Mouse (Mus musculus): ENCODE results near the gene Zeb2. TPM values are rescaled to one million over a fixed set of nuclear protein-coding genes. Genes with fewer than 3 reads are reported as not detected.

Gene Zeb2
- polyA plus RNA-seq, 1 experiment from 2014 or later: 11.2 TPM

DNA sequence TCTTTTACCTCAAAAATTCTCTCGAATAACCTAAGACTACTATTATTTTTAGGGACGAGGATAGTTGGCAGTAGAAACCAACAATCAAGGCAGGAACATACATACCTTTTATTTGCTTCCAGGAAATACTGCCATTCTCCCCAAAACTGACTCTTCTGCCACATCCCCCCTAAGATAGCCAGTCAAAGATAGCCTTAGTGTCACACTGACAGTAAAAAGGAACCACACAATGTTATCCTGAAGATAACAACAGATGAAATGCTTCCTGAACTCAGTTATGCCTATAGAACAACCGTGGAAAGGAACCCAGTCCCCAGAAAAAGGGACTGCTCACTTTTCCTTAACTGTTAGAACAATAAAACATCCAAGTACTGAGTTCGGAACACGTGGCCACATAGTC lies 39.8 kb downstream of the Zeb2 start:
- WGBS (ENCODE audit: insufficient replicate concordance): 50% methylated on average over 5 of the region's 5 CpGs
- no peak for ATAC-seq (ENCODE audit: insufficient read depth)
- Histone ChIP-seq H3K36me3 (replicated peaks) (peaks cover 14% of the 10 kb centered on the region), H3K9me3 (replicated peaks) (no peaks in the 10 kb centered on the region), H3K9ac (no peak overlapping the region), H3K27me3 (no peaks in the 10 kb centered on the region), H3K4me3 (replicated peaks) (peak overlapping the region; percentile 4; the same call in 1 of the 2 replicates), H3K4me2 (peak overlapping the region; percentile 54), H3K27ac (replicated peaks) (peak overlapping the region; percentile 72), H3K4me1 (replicated peaks) (peaks cover 45% of the 10 kb centered on the region)

DNA sequence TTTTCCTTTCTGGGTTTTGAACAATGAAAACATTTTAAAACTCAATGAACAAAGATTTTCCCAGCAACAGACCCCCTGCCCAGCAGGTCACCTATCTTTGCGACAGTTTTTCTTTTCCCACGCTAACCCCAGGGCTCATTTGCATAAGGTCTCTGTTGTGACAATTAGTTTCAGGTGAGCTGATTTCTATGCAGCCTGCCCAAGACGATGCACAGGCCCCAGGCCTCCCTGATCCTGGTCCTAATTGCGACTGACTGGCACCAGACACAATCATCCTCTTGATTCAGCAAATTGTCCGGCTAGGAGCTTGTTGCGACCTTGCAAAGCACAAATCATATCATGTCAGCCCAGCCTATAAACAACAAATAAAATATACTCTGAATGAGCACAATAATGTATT lies 44.2 kb downstream of the Zeb2 start:
- Histone ChIP-seq H3K36me3 (replicated peaks) (peaks cover 14% of the 10 kb centered on the region), H3K4me3 (replicated peaks) (no peak overlapping the region), H3K4me2 (no peak overlapping the region), H3K27me3 (no peaks in the 10 kb centered on the region), H3K9ac (no peak overlapping the region), H3K27ac (replicated peaks) (no peak overlapping the region), H3K4me1 (replicated peaks) (peaks cover 49% of the 10 kb centered on the region), H3K9me3 (replicated peaks) (no peaks in the 10 kb centered on the region)
- ATAC-seq (ENCODE audit: insufficient read depth): no peak
- WGBS (ENCODE audit: insufficient replicate concordance): 83% methylated on average over 6 of the region's 6 CpGs

DNA sequence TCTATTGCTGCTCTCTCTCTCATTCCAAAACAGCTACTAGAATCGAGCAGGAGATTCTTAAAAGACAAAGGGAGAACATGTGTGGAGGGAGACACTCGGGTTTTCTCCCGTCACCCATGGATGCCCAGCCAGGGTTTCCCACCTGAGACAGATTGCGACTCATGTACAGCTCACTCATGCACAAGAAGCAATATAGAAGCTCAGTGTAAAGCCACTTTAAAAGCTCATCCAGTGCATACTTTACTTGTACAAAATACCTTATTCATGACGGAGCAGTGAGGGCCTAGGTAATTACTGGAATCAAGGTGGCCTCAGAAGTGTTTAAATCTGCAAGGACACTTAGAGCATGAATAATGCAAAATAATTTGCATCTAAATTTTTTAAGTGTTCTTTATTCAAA lies 45.9 kb downstream of the Zeb2 start:
- Histone ChIP-seq H3K36me3 (replicated peaks) (peaks cover 4% of the 10 kb centered on the region), H3K27ac (replicated peaks) (no peak overlapping the region), H3K4me3 (replicated peaks) (no peak overlapping the region), H3K9me3 (replicated peaks) (no peaks in the 10 kb centered on the region), H3K9ac (no peak overlapping the region), H3K4me2 (no peak overlapping the region), H3K27me3 (no peaks in the 10 kb centered on the region), H3K4me1 (replicated peaks) (peaks cover 49% of the 10 kb centered on the region)
- ATAC-seq (ENCODE audit: insufficient read depth): no peak
- WGBS (ENCODE audit: insufficient replicate concordance): 78% methylated on average over 5 of the region's 5 CpGs

DNA sequence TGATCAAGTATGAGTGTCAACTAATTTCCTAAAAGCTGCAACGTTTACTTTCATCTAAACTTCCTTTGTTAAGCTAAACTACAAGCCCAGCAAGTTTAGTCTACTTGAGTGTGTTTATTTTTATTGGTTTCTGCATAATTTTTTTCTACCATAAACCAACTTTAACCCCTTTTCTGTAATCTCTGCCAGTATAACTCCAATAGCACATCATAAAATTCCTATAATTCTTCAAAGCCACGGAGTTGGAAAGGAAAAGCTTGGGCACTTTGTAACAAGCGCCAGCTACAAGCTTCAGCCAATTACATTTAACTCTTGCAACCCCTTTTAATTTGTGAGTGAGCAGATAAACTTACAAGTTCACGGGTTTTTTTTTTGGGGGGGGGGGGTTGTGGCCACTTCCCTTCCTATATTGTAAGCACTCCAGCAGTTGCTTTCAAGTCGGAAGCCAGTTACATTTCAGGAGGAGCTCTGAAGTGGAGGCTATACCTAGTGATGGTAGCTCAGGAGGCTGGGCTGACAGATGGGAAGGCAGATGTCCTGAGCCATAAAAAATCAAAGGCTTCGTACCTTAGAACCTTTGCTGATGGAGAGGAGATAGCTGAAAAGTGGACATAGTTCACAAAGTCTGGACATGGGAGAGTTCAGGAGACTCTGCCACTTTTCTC lies 46.5 kb downstream of the Zeb2 start:
- Histone ChIP-seq H3K27ac (replicated peaks) (no peak overlapping the region), H3K36me3 (replicated peaks) (peaks cover 4% of the 10 kb centered on the region), H3K9ac (no peak overlapping the region), H3K9me3 (replicated peaks) (no peaks in the 10 kb centered on the region), H3K4me1 (replicated peaks) (peaks cover 52% of the 10 kb centered on the region), H3K4me2 (no peak overlapping the region), H3K4me3 (replicated peaks) (no peak overlapping the region), H3K27me3 (no peaks in the 10 kb centered on the region)
- 66% methylated on average over 6 of the region's 6 CpGs for WGBS (ENCODE audit: insufficient replicate concordance)
- ATAC-seq (ENCODE audit: insufficient read depth): no peak

DNA sequence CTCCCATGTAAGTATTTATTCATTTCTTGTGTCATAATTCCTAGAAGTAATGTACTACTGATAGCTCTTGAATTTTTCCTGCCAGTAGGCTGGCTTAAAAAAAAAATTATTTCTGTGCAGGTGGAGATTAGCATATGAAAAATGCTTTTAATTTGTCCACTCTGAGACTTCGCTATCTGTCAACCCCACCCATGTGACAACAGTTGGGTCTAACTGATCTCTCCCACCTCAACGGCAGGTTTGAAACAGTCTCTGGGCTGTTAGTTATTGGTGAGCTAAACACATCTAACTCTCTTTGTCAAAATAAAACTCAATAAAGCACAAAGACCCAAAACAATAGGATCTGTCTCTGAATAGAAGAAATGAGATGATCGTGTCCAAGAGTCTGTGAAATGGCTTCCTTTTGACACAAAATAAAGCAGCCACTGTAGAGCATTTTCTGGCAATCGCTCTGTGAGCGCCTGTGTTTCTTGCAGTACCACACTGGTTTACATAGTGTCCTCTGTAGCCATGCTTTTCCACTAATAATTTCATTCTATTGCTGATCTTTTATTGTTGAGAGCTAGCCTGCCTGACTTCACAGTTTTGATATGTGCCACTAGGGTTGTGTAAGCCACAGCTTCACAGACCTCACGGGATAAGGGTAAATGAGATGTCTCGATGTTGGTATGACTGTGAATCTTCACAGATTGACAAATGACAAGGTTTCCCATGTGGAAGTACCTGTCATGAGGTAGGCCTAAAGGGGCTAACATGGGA lies 48.2 kb downstream of the Zeb2 start:
- ATAC-seq (ENCODE audit: insufficient read depth): peak; percentile 82
- Histone ChIP-seq H3K4me2 (peak overlapping the region; percentile 45), H3K4me3 (replicated peaks) (no peak overlapping the region), H3K9me3 (replicated peaks) (no peaks in the 10 kb centered on the region), H3K4me1 (replicated peaks) (peaks cover 52% of the 10 kb centered on the region), H3K9ac (peak overlapping the region; percentile 9; the same call in 1 of the 2 replicates), H3K27me3 (no peaks in the 10 kb centered on the region), H3K36me3 (replicated peaks) (peaks cover 4% of the 10 kb centered on the region; the same call in 1 of the 2 replicates), H3K27ac (replicated peaks) (peak overlapping the region; percentile 73)
- 44% methylated on average over 7 of the region's 7 CpGs for WGBS (ENCODE audit: insufficient replicate concordance)

DNA sequence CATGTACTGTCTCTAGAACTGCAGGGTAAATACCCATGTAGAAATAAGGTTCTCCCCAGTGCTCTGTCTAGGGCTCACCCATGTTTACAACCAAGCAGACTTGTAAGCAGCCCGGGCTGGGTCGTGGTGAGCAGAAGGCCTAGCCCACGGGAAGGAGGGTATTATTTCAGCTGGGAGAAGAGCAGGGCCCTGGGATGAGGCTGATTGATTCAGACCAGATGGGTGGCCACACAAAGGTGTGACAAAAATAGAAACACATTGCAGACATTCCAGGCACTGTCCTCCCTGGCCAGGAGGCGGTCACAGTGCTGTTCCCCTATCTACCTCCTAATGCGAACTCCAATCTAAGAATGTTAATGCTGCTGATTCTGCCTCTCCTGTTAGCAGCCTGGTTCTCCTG lies 50.1 kb downstream of the Zeb2 start:
- ATAC-seq (ENCODE audit: insufficient read depth): no peak
- Histone ChIP-seq H3K9me3 (replicated peaks) (no peaks in the 10 kb centered on the region), H3K27ac (replicated peaks) (peak overlapping the region; percentile 53), H3K36me3 (replicated peaks) (no peaks in the 10 kb centered on the region), H3K4me3 (replicated peaks) (no peak overlapping the region), H3K27me3 (no peaks in the 10 kb centered on the region), H3K9ac (no peak overlapping the region; the same call in 1 of the 2 replicates), H3K4me1 (replicated peaks) (peaks cover 56% of the 10 kb centered on the region), H3K4me2 (no peak overlapping the region)
- WGBS (ENCODE audit: insufficient replicate concordance): 42% methylated on average over 5 of the region's 5 CpGs

DNA sequence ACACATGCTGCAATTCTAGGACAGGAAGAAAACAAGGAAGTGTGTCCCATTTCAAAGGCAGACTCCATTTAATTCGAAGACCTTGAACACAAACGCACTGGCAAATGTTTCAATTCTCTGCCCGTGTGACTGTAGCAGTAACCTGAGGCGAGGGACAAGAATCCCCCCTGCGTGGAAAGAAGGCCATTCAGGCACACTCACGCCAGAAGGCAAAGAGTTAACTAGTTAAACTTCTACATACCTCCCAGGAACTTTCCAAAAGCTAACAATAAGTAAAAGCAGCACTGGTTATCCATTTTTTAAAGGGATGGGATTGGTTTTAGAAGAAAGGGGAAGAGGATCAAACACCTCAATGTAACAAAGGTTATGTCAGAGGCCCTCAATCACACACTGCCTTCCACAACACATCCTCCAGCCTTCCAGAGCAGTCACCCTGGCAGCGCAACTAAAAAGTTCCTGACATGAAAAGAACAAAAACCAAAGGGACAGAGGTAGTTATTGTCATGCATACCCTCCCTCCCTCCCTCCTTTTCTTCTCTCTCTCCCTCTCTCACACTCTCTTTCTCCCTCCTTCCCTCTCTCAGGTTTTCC lies 53.8 kb downstream of the Zeb2 start:
- H3K4me2 ChIP-seq: no peak overlapping the region
- 66% methylated on average over 7 of the region's 7 CpGs for WGBS (ENCODE audit: insufficient replicate concordance)
- H3K27me3 ChIP-seq: no peaks in the 10 kb centered on the region
- no peak overlapping the region for H3K27ac ChIP-seq (replicated peaks)
- H3K4me1 ChIP-seq (replicated peaks): peaks cover 55% of the 10 kb centered on the region
- H3K36me3 ChIP-seq (replicated peaks): no peaks in the 10 kb centered on the region
- no peak for ATAC-seq (ENCODE audit: insufficient read depth)
- H3K4me3 ChIP-seq (replicated peaks): no peak overlapping the region
- no peaks in the 10 kb centered on the region for H3K9me3 ChIP-seq (replicated peaks)
- no peak overlapping the region for H3K9ac ChIP-seq

DNA sequence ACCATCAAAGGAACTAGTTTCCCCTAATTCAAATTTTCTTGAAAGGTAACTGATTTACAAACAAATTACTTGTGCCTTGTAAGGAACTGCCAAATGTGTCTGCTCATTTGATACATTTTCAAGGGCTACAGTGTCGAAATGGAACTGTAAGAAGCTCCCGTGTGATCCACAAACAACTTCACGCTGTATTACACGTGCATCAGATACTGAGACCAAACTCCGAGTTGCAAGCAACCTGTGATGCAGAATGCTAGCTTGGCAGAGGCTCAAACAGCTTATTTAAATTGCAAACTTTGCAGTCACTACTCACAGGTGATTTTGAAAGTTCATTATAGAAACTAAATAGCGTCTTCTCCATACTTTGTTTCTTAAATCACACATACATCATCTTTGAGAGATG lies 55.1 kb downstream of the Zeb2 start:
- 82% methylated on average over 6 of the region's 6 CpGs for WGBS (ENCODE audit: insufficient replicate concordance)
- Histone ChIP-seq H3K4me2 (no peak overlapping the region), H3K9me3 (replicated peaks) (no peaks in the 10 kb centered on the region), H3K27ac (replicated peaks) (no peak overlapping the region), H3K27me3 (no peaks in the 10 kb centered on the region), H3K4me1 (replicated peaks) (peaks cover 57% of the 10 kb centered on the region), H3K36me3 (replicated peaks) (no peaks in the 10 kb centered on the region), H3K9ac (no peak overlapping the region), H3K4me3 (replicated peaks) (no peak overlapping the region)
- no peak for ATAC-seq (ENCODE audit: insufficient read depth)

DNA sequence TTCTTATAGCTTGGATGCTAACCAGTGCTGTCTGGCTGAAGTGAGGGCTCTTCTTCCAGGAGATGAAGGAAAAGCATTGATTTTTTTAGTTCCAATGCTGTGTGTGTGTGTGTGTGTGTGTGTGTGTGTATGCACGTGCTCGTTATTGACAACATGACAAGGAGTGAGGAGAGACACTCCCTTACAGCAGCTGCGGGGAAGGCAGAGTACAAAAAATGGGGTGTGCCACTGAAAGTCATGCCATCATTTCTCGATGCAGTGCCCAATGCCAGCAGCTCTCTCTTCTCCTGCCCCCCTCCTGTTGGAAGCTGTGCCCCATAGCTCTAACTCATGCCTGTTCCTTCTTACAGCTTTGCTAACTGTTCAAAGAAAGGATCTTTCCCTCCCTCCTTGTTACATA lies 56.4 kb downstream of the Zeb2 start:
- no peak for ATAC-seq (ENCODE audit: insufficient read depth)
- H3K9ac ChIP-seq: no peak overlapping the region
- no peaks in the 10 kb centered on the region for H3K36me3 ChIP-seq (replicated peaks)
- no peak overlapping the region for H3K4me2 ChIP-seq
- peaks cover 61% of the 10 kb centered on the region for H3K4me1 ChIP-seq (replicated peaks)
- WGBS (ENCODE audit: insufficient replicate concordance): 51% methylated on average over 4 of the region's 4 CpGs
- peak overlapping the region; percentile 38 for H3K27ac ChIP-seq (replicated peaks)
- no peak overlapping the region for H3K4me3 ChIP-seq (replicated peaks)
- H3K27me3 ChIP-seq: no peaks in the 10 kb centered on the region
- no peaks in the 10 kb centered on the region for H3K9me3 ChIP-seq (replicated peaks)

DNA sequence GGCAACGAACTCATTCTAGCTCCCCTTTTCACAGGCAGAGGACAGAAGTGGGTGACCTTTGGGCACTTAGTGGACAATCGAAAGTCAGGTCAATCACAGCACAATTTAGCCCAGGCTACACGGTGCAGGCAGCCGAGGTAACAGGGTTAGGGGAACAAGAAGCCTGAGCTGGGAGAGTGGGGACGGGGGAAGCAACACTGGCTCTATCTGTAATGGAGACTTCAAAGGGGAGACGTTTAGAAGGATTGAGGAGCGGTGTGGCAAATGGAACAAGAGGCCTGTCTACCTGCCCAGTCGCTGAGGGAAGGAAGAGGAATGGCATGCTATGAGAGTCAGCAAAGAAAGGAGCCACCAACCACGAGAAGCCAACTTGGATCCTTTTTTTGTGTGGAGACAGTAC lies 57.0 kb downstream of the Zeb2 start:
- Histone ChIP-seq H3K9ac (no peak overlapping the region), H3K4me3 (replicated peaks) (no peak overlapping the region), H3K27me3 (no peaks in the 10 kb centered on the region), H3K4me2 (no peak overlapping the region), H3K9me3 (replicated peaks) (no peaks in the 10 kb centered on the region), H3K36me3 (replicated peaks) (no peaks in the 10 kb centered on the region), H3K27ac (replicated peaks) (peak overlapping the region; percentile 38; the same call in 1 of the 2 replicates), H3K4me1 (replicated peaks) (peaks cover 67% of the 10 kb centered on the region)
- 76% methylated on average over 9 of the region's 9 CpGs for WGBS (ENCODE audit: insufficient replicate concordance)
- no peak for ATAC-seq (ENCODE audit: insufficient read depth)

DNA sequence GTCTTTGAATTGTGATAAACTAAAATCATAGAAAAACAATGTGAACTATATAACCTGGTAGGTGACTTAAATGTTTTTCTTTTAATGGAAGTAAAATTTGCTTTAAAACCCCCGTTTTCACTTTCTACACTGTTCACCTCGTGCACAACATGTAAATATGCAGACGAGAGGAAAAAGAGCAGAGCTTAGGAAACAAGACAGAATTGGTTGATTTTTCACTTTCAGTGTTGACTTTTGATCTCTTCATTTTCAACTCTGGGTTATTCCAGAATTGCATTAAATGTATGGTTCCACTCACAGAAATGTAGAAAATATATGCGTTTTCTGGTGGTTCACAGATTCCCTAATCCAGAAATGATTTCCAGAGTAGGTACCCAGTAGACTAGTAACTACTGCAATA lies 57.6 kb downstream of the Zeb2 start:
- 82% methylated on average over 4 of the region's 4 CpGs for WGBS (ENCODE audit: insufficient replicate concordance)
- H3K27ac ChIP-seq (replicated peaks): no peak overlapping the region
- no peak overlapping the region for H3K4me2 ChIP-seq
- H3K36me3 ChIP-seq (replicated peaks): no peaks in the 10 kb centered on the region
- H3K4me3 ChIP-seq (replicated peaks): no peak overlapping the region
- peaks cover 73% of the 10 kb centered on the region for H3K4me1 ChIP-seq (replicated peaks)
- no peaks in the 10 kb centered on the region for H3K27me3 ChIP-seq
- H3K9ac ChIP-seq: no peak overlapping the region
- H3K9me3 ChIP-seq (replicated peaks): no peaks in the 10 kb centered on the region
- ATAC-seq (ENCODE audit: insufficient read depth): no peak
